Mouse (Mus musculus): ENCODE data around the gene Cdk6. TPM values are rescaled to one million over a fixed set of nuclear protein-coding genes. Genes with fewer than 3 reads are reported as not detected.
"Not testable (repeated sequence)": the region's sequence is repeated elsewhere in the genome, so short reads cannot be mapped to it uniquely, and the experiment has no call there.

The Cdk6 gene
- total RNA-seq (2021) = 1 to 10 TPM; 1.4 to 2.1 TPM
- long read RNA-seq, experiment 1 = 0 reads
- long read RNA-seq, experiment 2, partial matches to known transcripts = 0 of 2 reads
- long read RNA-seq, experiment 2, other reads (novel, unspliced or antisense) = 2 of 2 reads

GRCm38 (mm10) chr5:3341111-3341911 is at the start of gene Cdk6:
TSS of gene Cdk6 (plus strand) at chr5:3341485.
- DNase-seq = peak; percentile 6 to 23
- intact Hi-C loops (cut with DNase I) = no loop called here

- intact Hi-C loops (cut with DNase I) = no loop called here
- no peak for DNase-seq
Observed at GRCm38 (mm10) chr5:3293666-3294065, 47.6 kb upstream of the Cdk6 start.

GRCm38 (mm10) chr5:3300801-3301457 is 40.4 kb upstream of the Cdk6 start:
- DNase-seq = no peak
- intact Hi-C loops (cut with DNase I) = no loop called here

- DNase-seq = no peak
- intact Hi-C loops (cut with DNase I) = no loop called here
Observed at GRCm38 (mm10) chr5:3301535-3301934, 39.8 kb upstream of the Cdk6 start.

- intact Hi-C loops (cut with DNase I) = no loop called here
Observed at GRCm38 (mm10) chr5:3303876-3304275, 37.4 kb upstream of the Cdk6 start.

GRCm38 (mm10) chr5:3306146-3306545 is 35.1 kb upstream of the Cdk6 start:
- intact Hi-C loops (cut with DNase I) = no loop called here
- no peak for DNase-seq

More at GRCm38 (mm10) chr5:3303876-3304275, 37.4 kb upstream of the Cdk6 start:
- no peak for DNase-seq

GRCm38 (mm10) chr5:3309122-3309521 is 32.2 kb upstream of the Cdk6 start:
- intact Hi-C loops (cut with DNase I) = no loop called here
- DNase-seq = no peak

GRCm38 (mm10) chr5:3309587-3309986 is 31.7 kb upstream of the Cdk6 start:
- no peak for DNase-seq
- intact Hi-C loops (cut with DNase I) = no loop called here

- DNase-seq; intact Hi-C loops (cut with DNase I): not testable (repeated sequence)
Observed at GRCm38 (mm10) chr5:3311156-3311555, 30.1 kb upstream of the Cdk6 start.

GRCm38 (mm10) chr5:3317724-3318123 is 23.6 kb upstream of the Cdk6 start:
- intact Hi-C loops (cut with DNase I); DNase-seq: not testable (repeated sequence)

GRCm38 (mm10) chr5:3320225-3320624 is 21.1 kb upstream of the Cdk6 start:
- intact Hi-C loops (cut with DNase I) = no loop called here
- DNase-seq = no peak

GRCm38 (mm10) chr5:3322052-3322451 is 19.2 kb upstream of the Cdk6 start:
- intact Hi-C loops (cut with DNase I) = no loop called here
- DNase-seq = no peak

GRCm38 (mm10) chr5:3324116-3324515 is 17.2 kb upstream of the Cdk6 start:
- intact Hi-C loops (cut with DNase I) = no loop called here
- DNase-seq = no peak

- intact Hi-C loops (cut with DNase I) = no loop called here
- no peak for DNase-seq
Observed at GRCm38 (mm10) chr5:3329361-3329760, 11.9 kb upstream of the Cdk6 start.

- intact Hi-C loops (cut with DNase I) = no loop called here
Observed at GRCm38 (mm10) chr5:3330932-3331331, 10.4 kb upstream of the Cdk6 start.

GRCm38 (mm10) chr5:3333019-3333418 is 8.3 kb upstream of the Cdk6 start:
- intact Hi-C loops (cut with DNase I); DNase-seq: not testable (repeated sequence)

More at GRCm38 (mm10) chr5:3330932-3331331, 10.4 kb upstream of the Cdk6 start:
- DNase-seq = no peak

- intact Hi-C loops (cut with DNase I); DNase-seq: not testable (repeated sequence)
Observed at GRCm38 (mm10) chr5:3340340-3341058, 786 bp upstream of the Cdk6 start.

- intact Hi-C loops (cut with DNase I) = no loop called here
Observed at GRCm38 (mm10) chr5:3341931-3342770, 866 bp downstream of the Cdk6 start.

GRCm38 (mm10) chr5:3342771-3343565 is 1.7 kb downstream of the Cdk6 start:
- peak in 1 of 2 experiments; percentile 21 for DNase-seq
- intact Hi-C loops (cut with DNase I) = no loop called here

More at GRCm38 (mm10) chr5:3341931-3342770, 866 bp downstream of the Cdk6 start:
- peak; percentile 8 to 33 for DNase-seq

Data from gastrocnemius, postnatal 36 days (tissue).